Mouse (Mus musculus) CH12.LX (cell line): ENCODE results near the gene Nmral1. TPM values are rescaled to one million over a fixed set of nuclear protein-coding genes. Genes with fewer than 3 reads are reported as not detected.
A peak's percentile ranks its signal among the peaks of the same experiment; 100 is the strongest.

ENCODE experiments used
- DNase-seq: peaks from one replicate; pipeline ENCODE4 v3.0.0-alpha.2; 2013; ENCODE audit errors: extremely low read depth
- H3K27ac ChIP-seq: 2 replicates; pipeline ENCODE4 v1.5.1; 2012; ENCODE audit warnings: low read depth, mild to moderate bottlenecking, control low read depth, moderate library complexity; ENCODE audit not compliant: insufficient read depth
- H3K27me3 ChIP-seq: replicated peaks from 2 replicates; pipeline ENCODE3; 2012; ENCODE audit warnings: inconsistent platforms
- H3K36me3 ChIP-seq, 2 experiments: replicated peaks in 1 of 2; 2 replicates each; pipeline versions ENCODE3 to v1.6.1; 2012; ENCODE audit warnings: inconsistent platforms in 1 of 2, low read length in 1 of 2, mild to moderate bottlenecking in 1 of 2, mixed read lengths in 1 of 2, moderate library complexity in 1 of 2; ENCODE audit not compliant: control insufficient read depth in 1 of 2, insufficient read depth in 1 of 2
- H3K4me1 ChIP-seq, 2 experiments: 2 replicates each; pipeline ENCODE4 v1.6.1; 2012; ENCODE audit warnings: inconsistent platforms in 1 of 2, moderate library complexity in 1 of 2; ENCODE audit not compliant: insufficient read depth in 2 of 2, control insufficient read depth in 1 of 2
- H3K4me2 ChIP-seq: 2 replicates; pipeline ENCODE4 v1.6.1; 2012; ENCODE audit warnings: low read depth, mild to moderate bottlenecking, control low read depth; ENCODE audit not compliant: poor library complexity, insufficient read depth, severe bottlenecking
- H3K4me3 ChIP-seq, 3 experiments: fragments of 150-350 bp in 1 of 3; sonication (generic) in 1 of 3; replicated peaks in 1 of 3; 2 replicates each; pipeline versions ENCODE3 to v1.5.1; 2011 to 2012; ENCODE audit warnings: low read depth in 2 of 3, low read length in 2 of 3, mild to moderate bottlenecking in 2 of 3, moderate library complexity in 2 of 3, control low read depth in 1 of 3, improper control_type of control experiment in 1 of 3, inconsistent platforms in 1 of 3, mixed read lengths in 1 of 3; ENCODE audit not compliant: poor library complexity in 1 of 3
- H3K79me2 ChIP-seq: replicated peaks from 2 replicates; pipeline ENCODE4 v1.6.1; 2012; ENCODE audit warnings: mild to moderate bottlenecking, moderate library complexity; ENCODE audit not compliant: control insufficient read depth, poor library complexity, insufficient read depth, severe bottlenecking; ENCODE audit errors: extremely low read depth
- H3K9ac ChIP-seq: 2 replicates; pipeline ENCODE4 v1.6.1; 2012; ENCODE audit warnings: low read depth, mild to moderate bottlenecking, control low read depth, moderate library complexity; ENCODE audit not compliant: insufficient read depth
- H3K9me3 ChIP-seq: replicated peaks from 2 replicates; pipeline ENCODE3; 2012; ENCODE audit warnings: low read length, inconsistent platforms, mixed read lengths
- BHLHE40 ChIP-seq: IDR thresholded peaks from 2 replicates; pipeline ENCODE4 v1.6.1; 2011; ENCODE audit warnings: mild to moderate bottlenecking, low read depth, low read length, improper control_type of control experiment
- CHD1 ChIP-seq: IDR thresholded peaks from 2 replicates; pipeline ENCODE4 v1.6.1; 2012; ENCODE audit warnings: low read depth, low read length, improper control_type of control experiment, inconsistent platforms
- CHD2 ChIP-seq: IDR thresholded peaks from 2 replicates; pipeline ENCODE4 v1.6.1; 2011; ENCODE audit warnings: low read length, improper control_type of control experiment
- E2F4 ChIP-seq: IDR thresholded peaks from 2 replicates; pipeline ENCODE4 v1.6.1; 2011; ENCODE audit warnings: low read depth, low read length, improper control_type of control experiment; ENCODE audit not compliant: insufficient replicate concordance
- ELF1 ChIP-seq: IDR thresholded peaks from 2 replicates; pipeline ENCODE4 v1.6.1; 2014; ENCODE audit warnings: low read depth, mild to moderate bottlenecking, inconsistent platforms, low read length, improper control_type of control experiment
- EP300 ChIP-seq: IDR thresholded peaks from 2 replicates; pipeline ENCODE4 v1.6.1; 2011; ENCODE audit warnings: low read length, improper control_type of control experiment
- ETS1 ChIP-seq: conservative IDR thresholded peaks from 2 replicates; pipeline ENCODE4 v1.6.1; 2012; ENCODE audit warnings: low read depth, mild to moderate bottlenecking, inconsistent platforms, low read length, improper control_type of control experiment, moderate library complexity
- HCFC1 ChIP-seq: IDR thresholded peaks from 2 replicates; pipeline ENCODE4 v1.6.1; 2012; ENCODE audit warnings: low read depth, mild to moderate bottlenecking, inconsistent platforms, low read length, improper control_type of control experiment
- IRF4 ChIP-seq: IDR thresholded peaks from 2 replicates; pipeline ENCODE4 v1.6.1; 2014; ENCODE audit warnings: low read depth, mild to moderate bottlenecking, inconsistent platforms, low read length, improper control_type of control experiment
- JUN ChIP-seq: IDR thresholded peaks from 2 replicates; pipeline ENCODE4 v1.6.1; 2011; ENCODE audit warnings: low read depth, mild to moderate bottlenecking, low read length, improper control_type of control experiment, moderate library complexity; ENCODE audit not compliant: insufficient read depth
- JUND ChIP-seq: conservative IDR thresholded peaks from 2 replicates; pipeline ENCODE4 v1.6.1; 2011; ENCODE audit warnings: low read depth, low read length, improper control_type of control experiment
- KAT2A ChIP-seq: IDR thresholded peaks from 2 replicates; pipeline ENCODE4 v1.6.1; 2012; ENCODE audit warnings: low read length, improper control_type of control experiment, inconsistent platforms; ENCODE audit not compliant: insufficient replicate concordance
- MAX ChIP-seq: IDR thresholded peaks from 2 replicates; pipeline ENCODE4 v1.6.1; 2011; ENCODE audit warnings: low read length, improper control_type of control experiment
- MEF2A ChIP-seq: IDR thresholded peaks from 2 replicates; pipeline ENCODE4 v1.6.1; 2014; ENCODE audit warnings: low read depth, mild to moderate bottlenecking, inconsistent platforms, low read length, improper control_type of control experiment, borderline replicate concordance
- MXI1 ChIP-seq: IDR thresholded peaks from 2 replicates; pipeline ENCODE4 v1.6.1; 2011; ENCODE audit warnings: mild to moderate bottlenecking, low read depth, low read length, improper control_type of control experiment
- MYC ChIP-seq: IDR thresholded peaks from 2 replicates; pipeline ENCODE4 v1.6.1; 2011; ENCODE audit warnings: low read depth, mild to moderate bottlenecking, improper control_type of control experiment, low read length
- NELFE ChIP-seq: IDR thresholded peaks from 2 replicates; pipeline ENCODE4 v1.6.1; 2011; ENCODE audit warnings: low read depth, low read length, improper control_type of control experiment
- PAX5 ChIP-seq: IDR thresholded peaks from 2 replicates; pipeline ENCODE4 v1.6.1; 2012; ENCODE audit warnings: low read length, inconsistent platforms, mixed read lengths
- POLR2A ChIP-seq: IDR thresholded peaks from 2 replicates; pipeline ENCODE4 v1.6.1; 2011; ENCODE audit warnings: low read depth, mild to moderate bottlenecking, improper control_type of control experiment, low read length
- POLR2AphosphoS2 ChIP-seq: IDR thresholded peaks from 2 replicates; pipeline ENCODE4 v1.6.1; 2011; ENCODE audit warnings: low read depth, low read length, improper control_type of control experiment
- RAD21 ChIP-seq: IDR thresholded peaks from 2 replicates; pipeline ENCODE4 v1.6.1; 2011; ENCODE audit warnings: low read depth, mild to moderate bottlenecking, low read length, improper control_type of control experiment, moderate library complexity
- SIN3A ChIP-seq: IDR thresholded peaks from 2 replicates; pipeline ENCODE4 v1.6.1; 2012; ENCODE audit warnings: low read length, improper control_type of control experiment, inconsistent platforms
- TBP ChIP-seq: conservative IDR thresholded peaks from 2 replicates; pipeline ENCODE4 v1.6.1; 2011; ENCODE audit warnings: low read depth, low read length, improper control_type of control experiment
- UBTF ChIP-seq: IDR thresholded peaks from 2 replicates; pipeline ENCODE4 v1.6.1; 2012; ENCODE audit warnings: low read depth, mild to moderate bottlenecking, inconsistent platforms, low read length, improper control_type of control experiment, moderate library complexity
- USF1 ChIP-seq: IDR thresholded peaks from 2 replicates; pipeline ENCODE4 v1.6.1; 2014; ENCODE audit warnings: low read depth, mild to moderate bottlenecking, inconsistent platforms, low read length, improper control_type of control experiment
- ZKSCAN1 ChIP-seq: IDR thresholded peaks from 2 replicates; pipeline ENCODE4 v1.6.1; 2012; ENCODE audit warnings: low read depth, inconsistent platforms, low read length, improper control_type of control experiment, borderline replicate concordance
- ZMIZ1 ChIP-seq: IDR thresholded peaks from 2 replicates; pipeline ENCODE4 v1.6.1; 2012; ENCODE audit warnings: low read depth, mild to moderate bottlenecking, inconsistent platforms, low read length, improper control_type of control experiment
- ZNF384 ChIP-seq: IDR thresholded peaks from 2 replicates; pipeline ENCODE4 v1.6.1; 2012; ENCODE audit warnings: low read depth, low read length, improper control_type of control experiment, inconsistent platforms
- dilution Hi-C: fragments of 300-500 bp; cut with MboI; formaldehyde crosslinking; loops from 2 replicates; pipeline ENCODE4 v1.14.3; 2020; ENCODE audit warnings: low sequenced_read_pairs; ENCODE audit not compliant: extremely low pct_unique_long_range_greater_than_20kb, extremely low pct_ligation_motif_present
- in situ Hi-C: fragments of 300-500 bp; cut with MboI; formaldehyde crosslinking; loops from 3 replicates; pipeline ENCODE4 v1.14.3; 2019; ENCODE audit warnings: low sequenced_read_pairs, low pct_ligation_motif_present, low pct_unique_long_range_greater_than_20kb, mixed read lengths
- polyA plus RNA-seq: library from polyadenylated mRNA; unstranded; fragments of >175 nt; gene quantifications from 2 replicates; pipeline ENCODE4 v1.2.1, GENCODE M21; 2012; ENCODE audit warnings: low read depth; ENCODE audit not compliant: insufficient read length
- total RNA-seq, 2 experiments: library from RNA; depleted of rRNA; stranded (reverse); fragments of 300-350 nt in 1 of 2; fragments of >200 nt in 1 of 2; gene quantifications; 2 replicates each; pipeline ENCODE4 v1.2.3; 2012 to 2014

Nmral1 gene
- total and polyA plus RNA-seq, 3 experiments: 2.4 to 20.0 (median 3.2) TPM

- TF ChIP-seq MEF2A (peak; percentile 77; the same call in 1 of the 2 replicates), TBP (peak; percentile 91), MYC (peak; percentile 64; the same call in 1 of the 2 replicates), SIN3A (peak; percentile 81), JUN (no peak), KAT2A (no peak), UBTF (peak; percentile 44; the same call in 1 of the 2 replicates), NELFE (peak; percentile 84), ZKSCAN1 (no peak)
These were observed 39.8 kb downstream of the Nmral1 start, which contains the start of gene Coro7 (continued) for GRCm38 (mm10) chr16:4679121-4680018.

- peak; percentile 63 for DNase-seq
- H3K4me2 ChIP-seq: peak overlapping the region; percentile 33
- H3K79me2 ChIP-seq: peaks cover 6% of the 10 kb centered on the region
- no peaks in the 10 kb centered on the region for H3K9me3 ChIP-seq
- no peak overlapping the region for H3K27ac ChIP-seq
- dilution Hi-C loops: no loop called here
- peak overlapping the region; percentile 1 to 97 (median 70) for H3K4me3 ChIP-seq
- in situ Hi-C loops: loop anchor here (5.0 kb wide), 1 partner anchor 121 kb away; the partner anchor contains the start of gene Tfap4
- peaks cover 11 to 77% of the 10 kb centered on the region in 2 experiments for H3K4me1 ChIP-seq
- TF ChIP-seq MAX: no peak
- TF ChIP-seq EP300: peak; percentile 77
- TF ChIP-seq JUN: peak; percentile 65
- no peak for TF ChIP-seq POLR2AphosphoS2
- no peak for TF ChIP-seq ZMIZ1
- no peak for TF ChIP-seq USF1
- TF ChIP-seq PAX5: no peak
- no peak for TF ChIP-seq CHD2
- TF ChIP-seq ETS1: peak; percentile 63; the same call in 1 of the 2 replicates
- no peak for TF ChIP-seq POLR2A
- TF ChIP-seq MEF2A: peak; percentile 64; the same call in 1 of the 2 replicates
- TF ChIP-seq JUND: peak; percentile 90
- no peak for TF ChIP-seq RAD21
- no peak for TF ChIP-seq UBTF
- no peak for TF ChIP-seq TBP
- TF ChIP-seq ELF1: 0 out of 2 replicates have a peak, but pooled peaks have one; percentile 26
- TF ChIP-seq ZNF384: peak; percentile 49; the same call in 1 of the 2 replicates
- TF ChIP-seq IRF4: peak; percentile 92
- TF ChIP-seq NELFE: no peak
- peak; percentile 38; the same call in 1 of the 2 replicates for TF ChIP-seq HCFC1
- 0 out of 2 replicates have a peak, but pooled peaks have one; percentile 30 for TF ChIP-seq BHLHE40
- TF ChIP-seq SIN3A: no peak
- no peak; the same call in 1 of the 2 replicates for TF ChIP-seq CHD1
- TF ChIP-seq MXI1: no peak
- peak; percentile 79; the same call in 1 of the 2 replicates for TF ChIP-seq E2F4
- peaks cover 29 to 42% of the 10 kb centered on the region in 2 experiments for H3K36me3 ChIP-seq
- no peaks in the 10 kb centered on the region for H3K27me3 ChIP-seq
- H3K9ac ChIP-seq: peak overlapping the region; percentile 50
These were observed 41.1 kb downstream of the Nmral1 start for GRCm38 (mm10) chr16:4678080-4678479.
